Mouse (Mus musculus) testis, adult 10 weeks (tissue): ENCODE results near the gene Trappc3. TPM values are rescaled to one million over a fixed set of nuclear protein-coding genes. Genes with fewer than 3 reads are reported as not detected.

ENCODE experiments used
- polyA plus RNA-seq: library from polyadenylated mRNA; stranded (reverse); fragments of 350-450 nt; fragmentation: Illumina TruSeq; extraction: RNeasy Lipid Tissue Mini Kit (QIAGEN cat#74804); gene quantifications from one replicate; pipeline ENCODE4 v1.2.3, GENCODE M21; 2014; ENCODE audit warnings: low read depth, low replicate concordance

Trappc3 gene
- polyA plus RNA-seq, result 11.2 TPM

DNA sequence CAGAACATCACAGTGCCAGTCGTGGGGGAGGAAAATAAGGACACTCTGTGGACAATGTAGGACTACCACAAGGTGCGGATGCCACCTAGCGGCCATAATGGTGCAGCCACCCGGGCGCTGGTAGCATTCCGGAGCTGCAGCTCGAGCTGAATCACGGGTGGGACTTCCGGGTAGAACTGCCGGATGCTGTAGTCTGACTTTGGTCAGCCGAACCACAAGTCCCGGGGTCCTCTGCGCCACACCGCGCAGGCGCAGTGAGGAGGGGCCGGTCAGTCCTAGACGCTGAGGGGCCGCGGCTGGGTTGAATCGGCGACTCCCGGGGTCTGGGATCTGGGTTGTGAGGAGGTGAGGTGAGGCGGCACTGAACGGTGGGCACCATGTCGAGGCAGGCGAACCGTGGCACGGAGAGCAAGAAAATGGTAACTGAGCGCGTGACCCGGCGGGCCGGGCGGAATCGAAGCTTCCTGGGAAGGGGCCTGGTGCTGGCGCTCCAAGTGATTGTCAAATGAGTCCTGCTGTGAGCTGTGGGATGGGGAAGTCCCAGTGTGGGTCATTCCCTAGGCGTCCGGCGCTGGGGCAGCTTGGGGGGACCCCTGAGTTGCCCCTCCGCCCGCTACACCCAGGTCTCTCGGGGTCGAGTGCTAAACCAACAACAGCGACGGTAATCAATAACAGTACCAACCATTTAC is at the start of gene Trappc3:
TSS of gene Trappc3 (plus strand) at position 207 of the 689 bp plus-strand sequence.

DNA sequence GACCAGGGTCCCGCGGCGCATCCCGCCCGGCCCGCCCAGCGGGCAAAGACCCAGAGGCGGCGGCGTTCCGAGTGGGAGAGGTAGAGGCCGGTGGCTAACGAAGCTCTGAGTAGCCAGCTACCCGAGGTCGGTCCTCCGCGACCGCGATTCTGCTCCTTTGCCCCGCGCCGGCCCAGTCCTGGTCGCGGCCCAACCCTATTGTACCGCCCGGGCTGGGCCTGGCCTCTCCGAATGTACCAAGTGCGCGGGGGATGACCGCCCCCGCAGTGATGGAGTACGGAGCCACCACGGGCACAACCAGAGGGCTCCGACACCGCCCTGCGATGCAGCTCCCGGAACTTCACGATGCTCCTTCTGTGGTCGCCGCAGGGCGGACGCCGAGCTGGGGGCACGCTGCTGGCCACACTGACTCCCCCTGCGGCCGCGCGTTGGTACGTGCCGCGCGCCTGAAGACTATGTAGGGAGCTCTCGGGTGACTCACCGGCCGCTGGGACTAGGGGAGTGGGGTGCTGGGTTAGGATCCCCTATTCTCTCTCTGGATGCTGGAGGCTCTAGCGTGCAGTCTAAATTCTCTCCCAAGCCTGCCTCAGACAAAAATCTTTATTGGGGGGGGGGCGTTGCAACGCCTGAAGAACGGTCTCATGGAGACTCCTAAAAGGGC is 5.9 kb upstream of the Trappc3 start, which contains the start of gene Map7d1:
TSS of gene Map7d1 (minus strand) at position 213 of the 661 bp plus-strand sequence.

GRCm38 (mm10) chr4:126286492-126286891 is 24.4 kb downstream of the Trappc3 start, which contains the start of gene Col8a2:
Gene Col8a2 (plus strand): TSS chr4:126286793.

GRCm38 (mm10) chr4:126321111-126321853 is 59.2 kb downstream of the Trappc3 start, which contains the start of gene Adprhl2:
Gene Adprhl2 (minus strand): TSS chr4:126321703.

GRCm38 (mm10) chr4:126325281-126325861 is 63.2 kb downstream of the Trappc3 start, which contains the start of gene Tekt2:
Gene Tekt2 (minus strand): TSS chr4:126325688.

Other genes with a start within 250 kb of the Trappc3 start
- gene Csf3r, start 237.8 kb upstream of the Trappc3 start, polyA plus RNA-seq, result 0.10 TPM
- 73.7 TPM for gene Mrps15, start 215.4 kb upstream of the Trappc3 start, polyA plus RNA-seq
- gene Oscp1, start 203.8 kb upstream of the Trappc3 start, polyA plus RNA-seq, result 112 TPM
- gene Lsm10, start 165.7 kb upstream of the Trappc3 start, polyA plus RNA-seq, result 4.5 TPM
- gene Stk40, start 158.4 kb upstream of the Trappc3 start, polyA plus RNA-seq, result 3.3 TPM
- gene Eva1b, start 114.6 kb upstream of the Trappc3 start, polyA plus RNA-seq, result not detected
- gene Sh3d21, start 98.8 kb upstream of the Trappc3 start, polyA plus RNA-seq, result 151 TPM
- 156 TPM for gene Thrap3, start 59.6 kb upstream of the Trappc3 start, polyA plus RNA-seq
- gene Map7d1, start 6.0 kb upstream of the Trappc3 start, polyA plus RNA-seq, result 0.60 TPM
- gene Col8a2, start 24.5 kb downstream of the Trappc3 start, polyA plus RNA-seq, result 0.62 TPM
- gene Adprhl2, start 59.4 kb downstream of the Trappc3 start, polyA plus RNA-seq, result 0.29 TPM
- 63.9 TPM for gene Tekt2, start 63.4 kb downstream of the Trappc3 start, polyA plus RNA-seq
- gene Ago3, start 167.2 kb downstream of the Trappc3 start, polyA plus RNA-seq, result 11.9 TPM
- gene Ago1, start 206.3 kb downstream of the Trappc3 start, polyA plus RNA-seq, result 2.9 TPM